Mouse (Mus musculus): ENCODE results near the gene Lbr. TPM values are rescaled to one million over a fixed set of nuclear protein-coding genes. Genes with fewer than 3 reads are reported as not detected.

The Lbr gene
- 52.6 TPM for polyA plus RNA-seq (2014; fragmentation: Illumina TruSeq; extraction: RNeasy Lipid Tissue Mini Kit (QIAGEN cat#74804))

GRCm38 (mm10) chr1:181842781-181843180 is at the start of gene Lbr:
Gene Lbr, minus strand, starts transcription at chr1:181843046.

Other genes starting within 250 kb of the Lbr start
- 298 TPM for gene Enah, start 176.9 kb upstream of the Lbr start, polyA plus RNA-seq (2014; fragmentation: Illumina TruSeq; extraction: RNeasy Lipid Tissue Mini Kit (QIAGEN cat#74804))